Mouse (Mus musculus) layer of hippocampus, adult 8-10 months (tissue): ENCODE results near the gene Kcnd3. TPM values are rescaled to one million over a fixed set of nuclear protein-coding genes. Genes with fewer than 3 reads are reported as not detected.
A peak's percentile ranks its signal among the peaks of the same experiment; 100 is the strongest.

Experiments
- DNase-seq, 2 experiments: peaks; one replicate each; pipeline ENCODE4 v3.0.0; 2022; ENCODE audit warnings: low spot score in 2 of 2
- total RNA-seq, 4 experiments: library from RNA; stranded (reverse); gene quantifications; 2 replicates each; pipeline ENCODE4 v1.2.4; 2022

The Kcnd3 gene
- total RNA-seq, 4 experiments from 2014 or later, result 60.3 to 66.2 (median 63.7) TPM

GRCm38 (mm10) chr3:105520446-105520845 lies 68.3 kb downstream of the Kcnd3 start:
- no peak for DNase-seq

- DNase-seq, result peak; percentile 82 to 86
Observed at GRCm38 (mm10) chr3:105521178-105521631, 69.1 kb downstream of the Kcnd3 start.

GRCm38 (mm10) chr3:105521639-105522038 lies 69.5 kb downstream of the Kcnd3 start:
- no peak for DNase-seq

- DNase-seq, result no peak
Observed at GRCm38 (mm10) chr3:105528860-105529259, 76.7 kb downstream of the Kcnd3 start.

- DNase-seq, result no peak
Observed at GRCm38 (mm10) chr3:105529700-105530099, 77.6 kb downstream of the Kcnd3 start.

GRCm38 (mm10) chr3:105530363-105531130 lies 78.4 kb downstream of the Kcnd3 start:
- peak; percentile 77 to 83 for DNase-seq

- no peak for DNase-seq
Observed at GRCm38 (mm10) chr3:105538406-105538805, 86.3 kb downstream of the Kcnd3 start.

GRCm38 (mm10) chr3:105538819-105539607 lies 86.9 kb downstream of the Kcnd3 start:
- DNase-seq, result no peak

GRCm38 (mm10) chr3:105542741-105543140 lies 90.6 kb downstream of the Kcnd3 start:
- DNase-seq, result no peak

- no peak for DNase-seq
Observed at GRCm38 (mm10) chr3:105544106-105544505, 92.0 kb downstream of the Kcnd3 start.

GRCm38 (mm10) chr3:105546611-105547071 lies 94.5 kb downstream of the Kcnd3 start:
- peak in 1 of 2 experiments; percentile 42 for DNase-seq

GRCm38 (mm10) chr3:105548074-105548771 lies 96.1 kb downstream of the Kcnd3 start:
- DNase-seq, result no peak

GRCm38 (mm10) chr3:105559456-105559855 lies 107.3 kb downstream of the Kcnd3 start:
- DNase-seq, result peak in 1 of 2 experiments; percentile 48

- DNase-seq, result no peak
Observed at GRCm38 (mm10) chr3:105566973-105567372, 114.8 kb downstream of the Kcnd3 start.

- no peak for DNase-seq
Observed at GRCm38 (mm10) chr3:105567472-105567871, 115.3 kb downstream of the Kcnd3 start.

- DNase-seq, result no peak
Observed at GRCm38 (mm10) chr3:105568403-105568802, 116.3 kb downstream of the Kcnd3 start.

- DNase-seq, result no peak
Observed at GRCm38 (mm10) chr3:105568851-105569250, 116.7 kb downstream of the Kcnd3 start.

- no peak for DNase-seq
Observed at GRCm38 (mm10) chr3:105569310-105569752, 117.2 kb downstream of the Kcnd3 start.

- DNase-seq, result no peak
Observed at GRCm38 (mm10) chr3:105569950-105570349, 117.8 kb downstream of the Kcnd3 start.

GRCm38 (mm10) chr3:105570818-105571217 lies 118.7 kb downstream of the Kcnd3 start:
- no peak for DNase-seq

- DNase-seq, result no peak
Observed at GRCm38 (mm10) chr3:105571944-105572343, 119.8 kb downstream of the Kcnd3 start.

- DNase-seq, result no peak
Observed at GRCm38 (mm10) chr3:105573156-105573555, 121.0 kb downstream of the Kcnd3 start.
